Mouse (Mus musculus) effector memory CD4-positive, alpha-beta T cell, adult 7 months (primary cell): ENCODE results near the gene Srpx. TPM values are rescaled to one million over a fixed set of nuclear protein-coding genes. Genes with fewer than 3 reads are reported as not detected.

Experiments
- polyA plus RNA-seq: library from polyadenylated mRNA; unstranded; fragments of 100-300 nt; shearing (Covaris generic); gene quantifications from one replicate; pipeline ENCODE4 v1.2.1, GENCODE M21; 2017

The Srpx gene
- polyA plus RNA-seq: not detected

DNA sequence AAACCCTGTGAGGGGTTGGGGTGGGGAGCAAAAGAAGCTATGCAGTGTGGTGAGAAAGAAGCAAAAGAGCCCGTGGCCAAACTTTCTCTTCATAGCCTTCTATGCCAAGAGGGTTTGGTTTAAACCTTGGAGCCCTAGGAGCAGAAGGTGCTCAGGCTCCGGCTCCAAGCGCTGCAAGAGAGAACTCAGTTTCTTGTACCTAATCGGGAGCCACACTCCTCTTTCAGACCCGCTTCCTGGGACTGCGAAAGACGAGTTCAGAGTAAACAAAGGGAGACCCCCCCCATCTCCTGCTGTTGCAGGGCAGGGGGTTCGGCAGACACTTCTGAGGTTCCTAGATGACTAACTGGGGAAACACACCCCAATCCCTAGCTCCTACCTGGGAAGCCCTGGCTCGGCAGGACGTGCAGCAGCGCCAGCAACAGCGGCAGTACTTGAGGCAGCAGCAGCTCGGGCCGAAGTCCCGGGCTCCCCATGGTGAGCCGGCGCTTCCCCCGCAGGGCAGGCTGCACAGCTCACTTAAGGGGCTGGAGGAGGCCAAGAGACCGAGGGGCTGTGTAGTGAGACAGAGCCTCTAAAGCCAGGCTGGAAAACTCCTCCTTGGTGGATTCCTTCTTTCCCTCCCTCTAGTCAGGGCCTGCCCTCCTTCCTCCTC lies at the start of gene Srpx:
Srpx (minus strand) TSS at position 645 of the 655 bp plus-strand sequence.

Other genes starting within 250 kb of the Srpx start
- not detected for gene Sytl5, start 232.1 kb downstream of the Srpx start, polyA plus RNA-seq
- gene Rpgr, start 99.2 kb upstream of the Srpx start, polyA plus RNA-seq: 2.9 TPM
- not detected for gene Otc, start 134.6 kb upstream of the Srpx start, polyA plus RNA-seq